In genomic region chr12:73038441-73038991, GRCm38 (mm10) we compare ENCODE assay signal across 16 mouse cellular contexts. TPM values are rescaled to one million over a fixed set of nuclear protein-coding genes. Genes with fewer than 3 reads are reported as not detected.
DNase-seq lines count a peak whose midpoint lies in the region; ATAC-seq and TF ChIP-seq lines count a peak whose summit lies in the region.
"Had no signal": no experiment of that assay in that cellular context is flagged by ENCODE, and none has a peak within 500 bp of the region (broad histone marks: within the 10 kb centered on the region; RNA-seq: fewer than 3 reads in every experiment).

No protein-coding gene starts in this region.

- ATAC-seq in hindbrain, postnatal 0 days = no peak
- no peak for ATAC-seq in limb, embryonic 12.5 days (ENCODE audit: insufficient number of reproducible peaks, insufficient read depth, low FRiP score, low TSS enrichment, low read depth)
- no peak for ATAC-seq in erythroid progenitor cell, adult 5-6 weeks (replicated peaks; ENCODE audit: low FRiP score, poor library complexity, severe bottlenecking)

- peak; percentile 44 for DNase-seq in embryo, embryonic 11 days
- no peak for DNase-seq in embryo, embryonic 10.5 days (ENCODE audit: low spot score)
- peak; percentile 33 for DNase-seq in hindbrain, embryonic 10.5 days (ENCODE audit: low spot score)
- DNase-seq in hindbrain, postnatal 0 days (ENCODE audit: low spot score) = no peak
- peak; percentile 31 for DNase-seq in embryonic facial prominence, embryonic 10.5 days (ENCODE audit: low spot score)
- DNase-seq in right cerebral cortex, postnatal 25 days = no peak
- DNase-seq: adrenal gland, postnatal 14 days; lung, embryonic 14.5 days; right cerebral cortex, postnatal 14 days had no signal

- no peaks in the 10 kb centered on the region for H3K9me3 ChIP-seq in hindbrain, embryonic 10.5 days
- no peaks in the 10 kb centered on the region for H3K9me3 ChIP-seq in hindbrain, postnatal 0 days (ENCODE audit: low read length)
- H3K9me3 ChIP-seq in embryonic facial prominence, embryonic 10.5 days = no peaks in the 10 kb centered on the region
- no peaks in the 10 kb centered on the region for H3K9me3 ChIP-seq in limb, embryonic 12.5 days

- H3K27ac ChIP-seq in hindbrain, embryonic 10.5 days = peak overlapping the region; percentile 84; the same call in 1 of the 2 replicates
- H3K27ac ChIP-seq in hindbrain, postnatal 0 days = no peak overlapping the region
- peak overlapping the region; percentile 95 for H3K27ac ChIP-seq in embryonic facial prominence, embryonic 10.5 days (replicated peaks)
- peak overlapping the region; percentile 68 for H3K27ac ChIP-seq in limb, embryonic 12.5 days
- H3K27ac ChIP-seq: layer of hippocampus, adult 2 months had no signal

- H3K27me3 ChIP-seq in hindbrain, embryonic 10.5 days (ENCODE audit: insufficient read depth, poor library complexity, severe bottlenecking) = peaks cover 100% of the 10 kb centered on the region
- peaks cover 87% of the 10 kb centered on the region for H3K27me3 ChIP-seq in hindbrain, postnatal 0 days (ENCODE audit: insufficient read depth, low read length)
- peaks cover 99% of the 10 kb centered on the region for H3K27me3 ChIP-seq in embryonic facial prominence, embryonic 10.5 days (replicated peaks; ENCODE audit: low read depth, poor library complexity, severe bottlenecking)
- H3K27me3 ChIP-seq in limb, embryonic 12.5 days = peaks cover 77% of the 10 kb centered on the region
- H3K27me3 ChIP-seq: CH12.LX had no signal

- peak overlapping the region; percentile 61 for H3K4me3 ChIP-seq in hindbrain, embryonic 10.5 days
- H3K4me3 ChIP-seq in hindbrain, postnatal 0 days (ENCODE audit: low read length) = no peak overlapping the region
- H3K4me3 ChIP-seq in embryonic facial prominence, embryonic 10.5 days = peak overlapping the region; percentile 82
- peak overlapping the region; percentile 17; the same call in 1 of the 2 replicates for H3K4me3 ChIP-seq in limb, embryonic 12.5 days (replicated peaks)
- H3K4me3 ChIP-seq: erythroblast, embryonic 14.5 days; layer of hippocampus, adult 2 months had no signal

- WGBS in hindbrain, embryonic 10.5 days = 2% methylated on average over 12 of the region's 12 CpGs
- whole genome bisulfite sequencing in hindbrain, postnatal 0 days = 3% methylated on average over 12 of the region's 12 CpGs
- WGBS in embryonic facial prominence, embryonic 10.5 days = 3% methylated on average over 12 of the region's 12 CpGs
- 3% methylated on average over 12 of the region's 12 CpGs for WGBS in limb, embryonic 12.5 days

- H3K9ac ChIP-seq in hindbrain, postnatal 0 days (replicated peaks; ENCODE audit: low read length) = no peak overlapping the region
- no peak overlapping the region for H3K9ac ChIP-seq in limb, embryonic 12.5 days (replicated peaks)
- H3K9ac ChIP-seq: lung, embryonic 14.5 days had no signal

- TF ChIP-seq CTCF in hindbrain, postnatal 0 days (IDR thresholded peaks at IDR 0.05; ENCODE audit: low read depth) = no peak

- H3K4me2 ChIP-seq in hindbrain, postnatal 0 days (ENCODE audit: low read depth, low read length) = no peak overlapping the region
- peak overlapping the region; percentile 75 for H3K4me2 ChIP-seq in limb, embryonic 12.5 days

- peaks cover 27% of the 10 kb centered on the region for H3K4me1 ChIP-seq in hindbrain, embryonic 10.5 days (replicated peaks)
- H3K4me1 ChIP-seq in hindbrain, postnatal 0 days (ENCODE audit: insufficient read depth, low read length) = no peaks in the 10 kb centered on the region
- H3K4me1 ChIP-seq in embryonic facial prominence, embryonic 10.5 days = peaks cover 77% of the 10 kb centered on the region
- H3K4me1 ChIP-seq in limb, embryonic 12.5 days (replicated peaks) = peaks cover 48% of the 10 kb centered on the region

- H3K36me3 ChIP-seq in hindbrain, embryonic 10.5 days = no peaks in the 10 kb centered on the region
- no peaks in the 10 kb centered on the region for H3K36me3 ChIP-seq in hindbrain, postnatal 0 days (ENCODE audit: insufficient read depth, low read length)
- peaks cover 24% of the 10 kb centered on the region for H3K36me3 ChIP-seq in embryonic facial prominence, embryonic 10.5 days (replicated peaks)
- H3K36me3 ChIP-seq in limb, embryonic 12.5 days = peaks cover 9% of the 10 kb centered on the region; the same call in 1 of the 2 replicates

RNA-seq across cellular contexts. Expression of gene Six1, which starts 15.2 kb away (rescaled TPM):
- polyA plus RNA-seq in hindbrain, embryonic 10.5 days (2016; fragmentation: Nextera tagmentation; extraction: Ambion mirVana) = 21.1 and 33.5 TPM in 2 replicates
- 0.22 and 0.47 TPM in 2 replicates for total RNA-seq in hindbrain, postnatal 0 days (2014; rRNA removed)
- polyA plus RNA-seq in hindbrain, postnatal 0 days (2015; fragmentation: Nextera tagmentation; extraction: Ambion mirVana) = 0.54 and 0.68 TPM in 2 replicates
- polyA plus RNA-seq in embryonic facial prominence, embryonic 10.5 days (2016; fragmentation: Nextera tagmentation; extraction: Ambion mirVana) = 38.4 and 45.4 TPM in 2 replicates
- polyA plus RNA-seq in limb, embryonic 12.5 days (2016; fragmentation: Nextera tagmentation; extraction: Ambion mirVana) = 60.3 and 72.1 TPM in 2 replicates
- total RNA-seq in erythroid progenitor cell, adult 5-6 weeks (2015; ENCODE audit: low replicate concordance) = not detected in 2 replicates
- total RNA-seq in erythroid progenitor cell, adult 5-6 weeks (2017; ENCODE audit: low replicate concordance) = 0.51 TPM in 1 of 2 replicates, not detected in the other
- total RNA-seq: monocyte, adult 5-6 weeks had no signal
- polyA plus RNA-seq: erythroblast, embryonic 14.5 days; liver, adult 2 months had no signal

Comparison
In these comparisons a context has a peak if more than half of its experiments do, and no peak if none do; other contexts are left out.
1. DNase-seq: peak in embryo, embryonic 11 days (single experiment), hindbrain, embryonic 10.5 days (single experiment) and embryonic facial prominence, embryonic 10.5 days (single experiment); none in embryo, embryonic 10.5 days (single experiment), hindbrain, postnatal 0 days (single experiment) and right cerebral cortex, postnatal 25 days (single experiment).
2. RNA of gene Six1, which starts 15.2 kb away (polyA plus RNA-seq): 60.3 to 72.1 TPM in limb, embryonic 12.5 days, 38.4 to 45.4 TPM in embryonic facial prominence, embryonic 10.5 days and 21.1 to 33.5 TPM in hindbrain, embryonic 10.5 days; 0.54 to 0.68 TPM in hindbrain, postnatal 0 days; every median in the first group is over 10 times any median in the second.